Mouse (Mus musculus) midbrain, embryonic 12.5 days (tissue): ENCODE measurements at regions not wholly inside any gene's neighbourhood (a gene's known extent, or its start where the extent isn't known, plus 50 kb on each side); places are given as distances from the start of the nearest gene placed in this dataset.

Source experiments
- ATAC-seq: fragments of 200-750 bp; cut with Nextera tagmentation; 2 replicates; pipeline ENCODE4 v1.8.0; 2017; ENCODE audit warnings: low read depth, moderate TSS enrichment, moderate library complexity; ENCODE audit not compliant: low FRiP score
- H3K27ac ChIP-seq: fragments of 300-500 bp; sonication (generic); replicated peaks from 2 replicates; pipeline ENCODE4 v1.5.1; 2016; ENCODE audit warnings: mild to moderate bottlenecking
- H3K27me3 ChIP-seq: fragments of 300-500 bp; sonication (generic); 2 replicates; pipeline ENCODE4 v1.6.1; 2016; ENCODE audit warnings: mild to moderate bottlenecking
- H3K36me3 ChIP-seq: fragments of 300-500 bp; sonication (generic); 2 replicates; pipeline ENCODE4 v1.6.1; 2016
- H3K4me1 ChIP-seq: fragments of 300-500 bp; sonication (generic); 2 replicates; pipeline ENCODE4 v1.6.1; 2016
- H3K4me2 ChIP-seq: fragments of 300-500 bp; sonication (generic); replicated peaks from 2 replicates; pipeline ENCODE4 v1.6.1; 2016; ENCODE audit warnings: mild to moderate bottlenecking, moderate library complexity
- H3K4me3 ChIP-seq: fragments of 300-500 bp; sonication (generic); 2 replicates; pipeline ENCODE4 v1.5.1; 2016; ENCODE audit warnings: mild to moderate bottlenecking
- H3K9ac ChIP-seq: fragments of 300-500 bp; sonication (generic); replicated peaks from 2 replicates; pipeline ENCODE4 v1.6.1; 2016; ENCODE audit warnings: mild to moderate bottlenecking, moderate library complexity
- H3K9me3 ChIP-seq: fragments of 300-500 bp; sonication (generic); 2 replicates; pipeline ENCODE4 v1.6.1; 2016; ENCODE audit warnings: mild to moderate bottlenecking
- WGBS: fragments of 180-500 bp; shearing (Covaris S2); methylation state at CpG from one replicate; pipeline ENCODE4 v1.1.7; 2016; 5-methylcytosine and 5-hydroxymethylcytosine counted together

- H3K4me2 ChIP-seq, result no peak overlapping the region
- H3K4me1 ChIP-seq, result no peaks in the 10 kb centered on the region
- no peaks in the 10 kb centered on the region for H3K36me3 ChIP-seq
- no peaks in the 10 kb centered on the region for H3K27me3 ChIP-seq
- H3K4me3 ChIP-seq, result no peak overlapping the region
- no peaks in the 10 kb centered on the region for H3K9me3 ChIP-seq
- WGBS, result 80% methylated on average over 6 of the region's 6 CpGs
- no peak overlapping the region for H3K9ac ChIP-seq
- ATAC-seq, result no peak
- no peak overlapping the region for H3K27ac ChIP-seq
Observed at GRCm38 (mm10) chr14:110125936-110126710, 628.8 kb downstream of the Slitrk6 start.

- WGBS, result 94% methylated on average over 3 of the region's 3 CpGs
Observed at GRCm38 (mm10) chr14:110122710-110123109, 632.2 kb downstream of the Slitrk6 start.

GRCm38 (mm10) chr14:110115578-110115977, 639.4 kb downstream of the Slitrk6 start:
- Histone ChIP-seq H3K36me3 (no peaks in the 10 kb centered on the region), H3K27ac (no peak overlapping the region), H3K9ac (no peak overlapping the region), H3K4me1 (no peaks in the 10 kb centered on the region), H3K27me3 (no peaks in the 10 kb centered on the region), H3K9me3 (no peaks in the 10 kb centered on the region), H3K4me3 (no peak overlapping the region), H3K4me2 (no peak overlapping the region)
- 89% methylated on average over 4 of the region's 4 CpGs for WGBS
- no peak for ATAC-seq

More at GRCm38 (mm10) chr14:110122710-110123109, 632.2 kb downstream of the Slitrk6 start:
- Histone ChIP-seq H3K4me1 (no peaks in the 10 kb centered on the region), H3K36me3 (no peaks in the 10 kb centered on the region), H3K4me3 (no peak overlapping the region), H3K9ac (no peak overlapping the region), H3K27ac (no peak overlapping the region), H3K27me3 (no peaks in the 10 kb centered on the region), H3K9me3 (no peaks in the 10 kb centered on the region), H3K4me2 (no peak overlapping the region)
- no peak for ATAC-seq

- Histone ChIP-seq H3K27ac (no peak overlapping the region), H3K27me3 (no peaks in the 10 kb centered on the region), H3K36me3 (no peaks in the 10 kb centered on the region), H3K4me1 (no peaks in the 10 kb centered on the region), H3K4me2 (no peak overlapping the region), H3K9me3 (no peaks in the 10 kb centered on the region), H3K9ac (no peak overlapping the region), H3K4me3 (no peak overlapping the region)
- no peak for ATAC-seq
- 74% methylated on average over 4 of the region's 4 CpGs for WGBS
Observed at GRCm38 (mm10) chr14:110100852-110101251, 654.1 kb downstream of the Slitrk6 start.

GRCm38 (mm10) chr14:110078351-110078750, 676.6 kb downstream of the Slitrk6 start:
- ATAC-seq, result no peak
- Histone ChIP-seq H3K36me3 (no peaks in the 10 kb centered on the region), H3K27me3 (no peaks in the 10 kb centered on the region), H3K4me3 (no peak overlapping the region), H3K27ac (no peak overlapping the region), H3K9me3 (no peaks in the 10 kb centered on the region), H3K4me1 (no peaks in the 10 kb centered on the region), H3K9ac (no peak overlapping the region), H3K4me2 (no peak overlapping the region)
- WGBS, result 86% methylated on average over 6 of the region's 6 CpGs

- no peaks in the 10 kb centered on the region for H3K4me1 ChIP-seq
- H3K9me3 ChIP-seq, result no peaks in the 10 kb centered on the region
- no peak for ATAC-seq
- H3K36me3 ChIP-seq, result no peaks in the 10 kb centered on the region
- no peak overlapping the region for H3K9ac ChIP-seq
- no peak overlapping the region for H3K27ac ChIP-seq
- no peak overlapping the region for H3K4me3 ChIP-seq
- H3K27me3 ChIP-seq, result no peaks in the 10 kb centered on the region
- WGBS, result 92% methylated on average over 3 of the region's 3 CpGs
- H3K4me2 ChIP-seq, result no peak overlapping the region
Observed at GRCm38 (mm10) chr14:110047748-110048147, 707.2 kb downstream of the Slitrk6 start.

GRCm38 (mm10) chr14:110043211-110043610, 711.7 kb downstream of the Slitrk6 start:
- Histone ChIP-seq H3K9me3 (no peaks in the 10 kb centered on the region), H3K9ac (no peak overlapping the region), H3K36me3 (no peaks in the 10 kb centered on the region), H3K4me2 (no peak overlapping the region), H3K4me1 (no peaks in the 10 kb centered on the region), H3K27ac (no peak overlapping the region), H3K4me3 (no peak overlapping the region), H3K27me3 (no peaks in the 10 kb centered on the region)
- ATAC-seq, result no peak

GRCm38 (mm10) chr14:110021812-110022211, 733.1 kb downstream of the Slitrk6 start:
- Histone ChIP-seq H3K27me3 (no peaks in the 10 kb centered on the region), H3K9me3 (no peaks in the 10 kb centered on the region), H3K4me2 (no peak overlapping the region), H3K36me3 (no peaks in the 10 kb centered on the region), H3K4me1 (no peaks in the 10 kb centered on the region), H3K27ac (no peak overlapping the region), H3K9ac (no peak overlapping the region), H3K4me3 (no peak overlapping the region)
- no peak for ATAC-seq
- WGBS, result 78% methylated on average over 3 of the region's 3 CpGs

GRCm38 (mm10) chr14:110015126-110015525, 739.8 kb downstream of the Slitrk6 start:
- 78% methylated on average over 2 of the region's 2 CpGs for WGBS
- Histone ChIP-seq H3K36me3 (no peaks in the 10 kb centered on the region), H3K27ac (no peak overlapping the region), H3K9ac (no peak overlapping the region), H3K4me1 (no peaks in the 10 kb centered on the region), H3K9me3 (no peaks in the 10 kb centered on the region), H3K4me3 (no peak overlapping the region), H3K27me3 (no peaks in the 10 kb centered on the region), H3K4me2 (no peak overlapping the region)
- no peak for ATAC-seq

GRCm38 (mm10) chr14:110013229-110013628, 741.7 kb downstream of the Slitrk6 start:
- H3K36me3 ChIP-seq, result no peaks in the 10 kb centered on the region
- no peak overlapping the region for H3K4me3 ChIP-seq
- no peak overlapping the region for H3K9ac ChIP-seq
- 92% methylated on average over 1 of the region's 1 CpGs for WGBS
- no peaks in the 10 kb centered on the region for H3K9me3 ChIP-seq
- no peak for ATAC-seq
- no peaks in the 10 kb centered on the region for H3K27me3 ChIP-seq
- H3K4me1 ChIP-seq, result no peaks in the 10 kb centered on the region
- no peak overlapping the region for H3K27ac ChIP-seq
- H3K4me2 ChIP-seq, result no peak overlapping the region

GRCm38 (mm10) chr14:110007159-110007558, 747.8 kb downstream of the Slitrk6 start:
- Histone ChIP-seq H3K4me1 (no peaks in the 10 kb centered on the region), H3K27me3 (no peaks in the 10 kb centered on the region), H3K9ac (no peak overlapping the region), H3K4me3 (no peak overlapping the region), H3K36me3 (no peaks in the 10 kb centered on the region), H3K4me2 (no peak overlapping the region), H3K27ac (no peak overlapping the region), H3K9me3 (no peaks in the 10 kb centered on the region)
- no peak for ATAC-seq
- WGBS, result 81% methylated on average over 6 of the region's 6 CpGs

GRCm38 (mm10) chr14:109985026-109985425, 769.9 kb downstream of the Slitrk6 start:
- no peak for ATAC-seq
- H3K27me3 ChIP-seq, result no peaks in the 10 kb centered on the region
- WGBS, result 63% methylated on average over 4 of the region's 4 CpGs

GRCm38 (mm10) chr14:109958008-109958407, 796.9 kb downstream of the Slitrk6 start:
- Histone ChIP-seq H3K4me2 (no peak overlapping the region), H3K27me3 (no peaks in the 10 kb centered on the region), H3K9me3 (no peaks in the 10 kb centered on the region), H3K27ac (no peak overlapping the region), H3K4me3 (no peak overlapping the region), H3K36me3 (no peaks in the 10 kb centered on the region), H3K4me1 (no peaks in the 10 kb centered on the region), H3K9ac (no peak overlapping the region)
- WGBS, result 88% methylated on average over 3 of the region's 3 CpGs
- ATAC-seq, result no peak

More at GRCm38 (mm10) chr14:109985026-109985425, 769.9 kb downstream of the Slitrk6 start:
- Histone ChIP-seq H3K4me1 (no peaks in the 10 kb centered on the region), H3K4me3 (no peak overlapping the region), H3K9me3 (no peaks in the 10 kb centered on the region), H3K9ac (no peak overlapping the region), H3K4me2 (no peak overlapping the region), H3K36me3 (no peaks in the 10 kb centered on the region), H3K27ac (no peak overlapping the region)
